Mouse (Mus musculus): ENCODE measurements around the gene Trmt2a. TPM values are rescaled to one million over a fixed set of nuclear protein-coding genes. Genes with fewer than 3 reads are reported as not detected.
"Not testable (repeated sequence)": the region's sequence is repeated elsewhere in the genome, so short reads cannot be mapped to it uniquely, and the experiment has no call there.

Gene Trmt2a
- polyA plus RNA-seq, 1 experiment from 2014 or later, result 94.7 TPM

GRCm38 (mm10) chr16:18252736-18253135 lies 4.3 kb downstream of the Trmt2a start:
- peaks cover 63% of the 10 kb centered on the region for H3K36me3 ChIP-seq
- no peak overlapping the region for H3K9ac ChIP-seq
- 85% methylated on average over 6 of the region's 6 CpGs for WGBS
- no peak overlapping the region for H3K4me2 ChIP-seq
- H3K9me3 ChIP-seq, result no peaks in the 10 kb centered on the region
- no peak overlapping the region for H3K4me3 ChIP-seq
- ATAC-seq (ENCODE audit: low FRiP score, low read depth), result no peak
- H3K27me3 ChIP-seq, result no peaks in the 10 kb centered on the region
- H3K4me1 ChIP-seq (replicated peaks), result peaks cover 24% of the 10 kb centered on the region
- H3K27ac ChIP-seq (replicated peaks), result no peak overlapping the region

GRCm38 (mm10) chr16:18253866-18254265 lies 5.4 kb downstream of the Trmt2a start:
- no peak overlapping the region for H3K4me3 ChIP-seq
- no peak overlapping the region for H3K9ac ChIP-seq
- 92% methylated on average over 1 of the region's 1 CpGs for WGBS
- no peak overlapping the region for H3K4me2 ChIP-seq
- H3K4me1 ChIP-seq (replicated peaks), result peaks cover 23% of the 10 kb centered on the region
- H3K27ac ChIP-seq (replicated peaks), result no peak overlapping the region
- no peaks in the 10 kb centered on the region for H3K27me3 ChIP-seq
- H3K9me3 ChIP-seq, result no peaks in the 10 kb centered on the region
- peaks cover 73% of the 10 kb centered on the region for H3K36me3 ChIP-seq
- no peak for ATAC-seq (ENCODE audit: low FRiP score, low read depth)

- Histone ChIP-seq H3K27me3 (no peaks in the 10 kb centered on the region), H3K9me3 (no peaks in the 10 kb centered on the region), H3K9ac (no peak within 1 kb of the TSS), H3K4me3 (no peak within 1 kb of the TSS), H3K36me3 (peaks cover 84% of the 10 kb centered on the region), H3K4me2 (no peak within 1 kb of the TSS), H3K4me1 (replicated peaks) (no peaks in the 10 kb centered on the region), H3K27ac (replicated peaks) (no peak within 1 kb of the TSS)
- WGBS, result 96% methylated on average over 2 of the region's 2 CpGs
- no peak for ATAC-seq (ENCODE audit: low FRiP score, low read depth)
Observed at GRCm38 (mm10) chr16:18258221-18258620, 9.7 kb downstream of the Trmt2a start, which contains the start of gene Gm49776. Gene Gm49776 (minus strand): TSS chr16:18258321.

GRCm38 (mm10) chr16:18265024-18265423 lies 16.5 kb downstream of the Trmt2a start:
- 88% methylated on average over 2 of the region's 2 CpGs for WGBS
- Histone ChIP-seq H3K4me1 (replicated peaks) (no peaks in the 10 kb centered on the region), H3K9me3 (no peaks in the 10 kb centered on the region), H3K36me3 (peaks cover 67% of the 10 kb centered on the region), H3K27ac (replicated peaks) (no peak overlapping the region), H3K9ac (no peak overlapping the region), H3K4me2 (no peak overlapping the region), H3K27me3 (no peaks in the 10 kb centered on the region), H3K4me3 (no peak overlapping the region)
- no peak for ATAC-seq (ENCODE audit: low FRiP score, low read depth)

GRCm38 (mm10) chr16:18268182-18268581 lies 19.7 kb downstream of the Trmt2a start:
- no peaks in the 10 kb centered on the region for H3K27me3 ChIP-seq
- no peak overlapping the region for H3K9ac ChIP-seq
- H3K9me3 ChIP-seq, result no peaks in the 10 kb centered on the region
- WGBS, result 89% methylated on average over 5 of the region's 5 CpGs
- H3K4me3 ChIP-seq, result no peak overlapping the region
- H3K27ac ChIP-seq (replicated peaks), result no peak overlapping the region
- H3K4me1 ChIP-seq (replicated peaks), result no peaks in the 10 kb centered on the region
- H3K4me2 ChIP-seq, result no peak overlapping the region
- H3K36me3 ChIP-seq, result peaks cover 76% of the 10 kb centered on the region
- ATAC-seq (ENCODE audit: low FRiP score, low read depth), result no peak

GRCm38 (mm10) chr16:18275166-18275565 lies 26.7 kb downstream of the Trmt2a start:
- Histone ChIP-seq H3K4me3 (no peak overlapping the region), H3K4me1 (replicated peaks) (no peaks in the 10 kb centered on the region), H3K9ac (no peak overlapping the region), H3K27ac (replicated peaks) (no peak overlapping the region), H3K9me3 (no peaks in the 10 kb centered on the region), H3K36me3 (peaks cover 91% of the 10 kb centered on the region), H3K27me3 (no peaks in the 10 kb centered on the region), H3K4me2 (no peak overlapping the region)
- no peak for ATAC-seq (ENCODE audit: low FRiP score, low read depth)
- WGBS, result 75% methylated on average over 2 of the region's 2 CpGs

- peak overlapping the region; percentile 90; the same call in 1 of the 2 replicates for H3K27ac ChIP-seq (replicated peaks)
- H3K4me2 ChIP-seq, result peak overlapping the region; percentile 93
- H3K9me3 ChIP-seq, result no peaks in the 10 kb centered on the region
- H3K27me3 ChIP-seq, result no peaks in the 10 kb centered on the region
- peak overlapping the region; percentile 97 for H3K9ac ChIP-seq
- H3K36me3 ChIP-seq, result peaks cover 21% of the 10 kb centered on the region
- peaks cover 31% of the 10 kb centered on the region for H3K4me1 ChIP-seq (replicated peaks)
- WGBS, result 2% methylated on average over 4 of the region's 4 CpGs
- peak overlapping the region; percentile 94 for H3K4me3 ChIP-seq
- ATAC-seq (ENCODE audit: low FRiP score, low read depth), result no peak
Observed at GRCm38 (mm10) chr16:18288166-18288565, 39.7 kb downstream of the Trmt2a start.

- peaks cover 31% of the 10 kb centered on the region for H3K4me1 ChIP-seq (replicated peaks)
- WGBS, result under 1% methylated on average over 29 of the region's 31 CpGs
- H3K27ac ChIP-seq (replicated peaks), result peak overlapping the region; percentile 90
- H3K27me3 ChIP-seq, result no peaks in the 10 kb centered on the region
- H3K9me3 ChIP-seq, result no peaks in the 10 kb centered on the region
- peaks cover 16% of the 10 kb centered on the region for H3K36me3 ChIP-seq
- peak overlapping the region; percentile 94 for H3K4me3 ChIP-seq
- H3K4me2 ChIP-seq, result peak overlapping the region; percentile 93
- ATAC-seq (ENCODE audit: low FRiP score, low read depth), result peak; percentile 85
- H3K9ac ChIP-seq, result peak overlapping the region; percentile 97
Observed at GRCm38 (mm10) chr16:18288581-18289061, 40.1 kb downstream of the Trmt2a start.

GRCm38 (mm10) chr16:18289067-18289588 lies 40.6 kb downstream of the Trmt2a start, which contains the start of gene Dgcr8:
Gene Dgcr8 (minus strand): TSS chr16:18289246.
- WGBS, result under 1% methylated on average over 63 of the region's 71 CpGs
- ATAC-seq (ENCODE audit: low FRiP score, low read depth), result peak; percentile 99
- H3K9me3 ChIP-seq, result no peaks in the 10 kb centered on the region

GRCm38 (mm10) chr16:18289614-18290013 lies 41.1 kb downstream of the Trmt2a start:
- peak overlapping the region; percentile 94 for H3K4me3 ChIP-seq
- H3K36me3 ChIP-seq; H3K27me3 ChIP-seq; ATAC-seq (ENCODE audit: low FRiP score, low read depth); H3K9me3 ChIP-seq: not testable (repeated sequence)
- peak overlapping the region; percentile 93 for H3K4me2 ChIP-seq
- 0 out of 2 replicates have a peak overlapping the region, but pooled peaks have one; percentile 21 for H3K9ac ChIP-seq
- H3K4me1 ChIP-seq (replicated peaks), result peaks cover 31% of the 10 kb centered on the region
- H3K27ac ChIP-seq (replicated peaks), result peak overlapping the region; percentile 59
- WGBS, result 4% methylated on average over 10 of the region's 10 CpGs

More at GRCm38 (mm10) chr16:18289067-18289588, 40.6 kb downstream of the Trmt2a start, which contains the start of gene Dgcr8:
- Histone ChIP-seq H3K27ac (replicated peaks) (peak within 1 kb of the TSS; percentile 90), H3K27me3 (no peaks in the 10 kb centered on the region), H3K9ac (peak within 1 kb of the TSS; percentile 97), H3K4me2 (peak within 1 kb of the TSS; percentile 93), H3K36me3 (peaks cover 11% of the 10 kb centered on the region), H3K4me1 (replicated peaks) (peaks cover 31% of the 10 kb centered on the region), H3K4me3 (peak within 1 kb of the TSS; percentile 94)
